Mouse (Mus musculus) midbrain, embryonic 15.5 days (tissue): ENCODE data around the gene Faf1. TPM values are rescaled to one million over a fixed set of nuclear protein-coding genes. Genes with fewer than 3 reads are reported as not detected.

Experiments
- ATAC-seq: fragments of 200-750 bp; cut with Nextera tagmentation; replicated peaks from 2 replicates; pipeline ENCODE4 v1.8.0; 2017; ENCODE audit warnings: moderate TSS enrichment
- H3K27ac ChIP-seq: fragments of 300-500 bp; sonication (generic); 2 replicates; pipeline ENCODE4 v1.5.1; 2015; ENCODE audit warnings: mild to moderate bottlenecking, inconsistent platforms
- H3K27me3 ChIP-seq: fragments of 300-500 bp; sonication (generic); replicated peaks from 2 replicates; pipeline ENCODE4 v1.6.1; 2015; ENCODE audit warnings: inconsistent platforms
- H3K36me3 ChIP-seq: fragments of 300-500 bp; sonication (generic); replicated peaks from 2 replicates; pipeline ENCODE4 v1.6.1; 2015; ENCODE audit warnings: inconsistent platforms
- H3K4me1 ChIP-seq: fragments of 300-500 bp; sonication (generic); 2 replicates; pipeline ENCODE4 v1.6.1; 2015; ENCODE audit warnings: inconsistent platforms
- H3K4me2 ChIP-seq: fragments of 300-500 bp; sonication (generic); 2 replicates; pipeline ENCODE4 v1.6.1; 2015; ENCODE audit warnings: inconsistent platforms, mild to moderate bottlenecking, moderate library complexity
- H3K4me3 ChIP-seq: fragments of 300-500 bp; sonication (generic); 2 replicates; pipeline ENCODE4 v1.5.1; 2015; ENCODE audit warnings: mild to moderate bottlenecking, inconsistent platforms
- H3K9ac ChIP-seq: fragments of 300-500 bp; sonication (generic); 2 replicates; pipeline ENCODE4 v1.6.1; 2015; ENCODE audit warnings: mild to moderate bottlenecking, inconsistent platforms
- H3K9me3 ChIP-seq: fragments of 300-500 bp; sonication (generic); 2 replicates; pipeline ENCODE4 v1.6.1; 2016; ENCODE audit warnings: inconsistent platforms
- WGBS: fragments of 180-500 bp; shearing (Covaris S2); methylation state at CpG from one replicate; pipeline ENCODE4 v1.1.7; 2015; ENCODE audit warnings: mixed read lengths; 5-methylcytosine and 5-hydroxymethylcytosine counted together
- polyA plus RNA-seq: library from polyadenylated mRNA; unstranded; fragments of >200 nt; fragmentation: Nextera tagmentation; extraction: Ambion mirVana; gene quantifications from 2 replicates; pipeline ENCODE4 v1.2.1, GENCODE M21; 2015

The Faf1 gene
- 31.5 TPM in 2 replicates for polyA plus RNA-seq

GRCm38 (mm10) chr4:109676218-109677215 is at the start of gene Faf1:
TSS of gene Faf1 (plus strand) at chr4:109676588.
- Histone ChIP-seq H3K36me3 (no peaks in the 10 kb centered on the region), H3K4me1 (peaks cover 10% of the 10 kb centered on the region), H3K4me2 (peak within 1 kb of the TSS; percentile 69), H3K27me3 (no peaks in the 10 kb centered on the region), H3K9me3 (no peaks in the 10 kb centered on the region), H3K4me3 (peak within 1 kb of the TSS; percentile 77), H3K9ac (peak within 1 kb of the TSS; percentile 78), H3K27ac (peak within 1 kb of the TSS; percentile 94)
- ATAC-seq, result peak; percentile 98
- WGBS, result under 1% methylated on average over 104 of the region's 107 CpGs

GRCm38 (mm10) chr4:109630215-109630614 is 46.2 kb upstream of the Faf1 start:
- H3K4me3 ChIP-seq, result no peak overlapping the region
- no peaks in the 10 kb centered on the region for H3K4me1 ChIP-seq
- no peak overlapping the region for H3K4me2 ChIP-seq
- 68% methylated on average over 2 of the region's 2 CpGs for WGBS
- no peak overlapping the region for H3K9ac ChIP-seq
- H3K9me3 ChIP-seq, result no peaks in the 10 kb centered on the region
- no peaks in the 10 kb centered on the region for H3K27me3 ChIP-seq
- ATAC-seq, result no peak
- no peak overlapping the region for H3K27ac ChIP-seq
- no peaks in the 10 kb centered on the region for H3K36me3 ChIP-seq

- Histone ChIP-seq H3K27ac (no peak overlapping the region), H3K27me3 (no peaks in the 10 kb centered on the region), H3K4me2 (no peak overlapping the region), H3K4me3 (no peak overlapping the region), H3K9ac (no peak overlapping the region), H3K36me3 (no peaks in the 10 kb centered on the region), H3K4me1 (no peaks in the 10 kb centered on the region), H3K9me3 (no peaks in the 10 kb centered on the region)
- no peak for ATAC-seq
- 86% methylated on average over 4 of the region's 4 CpGs for WGBS
These were observed 45.4 kb upstream of the Faf1 start for GRCm38 (mm10) chr4:109631029-109631428.

GRCm38 (mm10) chr4:109634971-109635370 is 41.4 kb upstream of the Faf1 start:
- Histone ChIP-seq H3K4me1 (no peaks in the 10 kb centered on the region), H3K9ac (no peak overlapping the region), H3K36me3 (no peaks in the 10 kb centered on the region), H3K9me3 (no peaks in the 10 kb centered on the region), H3K4me3 (no peak overlapping the region), H3K27me3 (no peaks in the 10 kb centered on the region), H3K4me2 (no peak overlapping the region), H3K27ac (no peak overlapping the region)
- ATAC-seq, result no peak
- 87% methylated on average over 2 of the region's 2 CpGs for WGBS

- Histone ChIP-seq H3K27ac (no peak overlapping the region), H3K4me2 (no peak overlapping the region), H3K36me3 (no peaks in the 10 kb centered on the region), H3K27me3 (no peaks in the 10 kb centered on the region), H3K4me3 (no peak overlapping the region), H3K4me1 (no peaks in the 10 kb centered on the region), H3K9ac (no peak overlapping the region), H3K9me3 (no peaks in the 10 kb centered on the region)
- 89% methylated on average over 9 of the region's 9 CpGs for WGBS
- ATAC-seq, result no peak
These were observed 37.0 kb upstream of the Faf1 start for GRCm38 (mm10) chr4:109639356-109639755.

- Histone ChIP-seq H3K9me3 (no peaks in the 10 kb centered on the region), H3K9ac (no peak overlapping the region), H3K4me2 (no peak overlapping the region), H3K27ac (no peak overlapping the region), H3K36me3 (no peaks in the 10 kb centered on the region), H3K27me3 (no peaks in the 10 kb centered on the region), H3K4me3 (no peak overlapping the region), H3K4me1 (no peaks in the 10 kb centered on the region)
- ATAC-seq, result no peak
- 93% methylated on average over 7 of the region's 7 CpGs for WGBS
These were observed 36.2 kb upstream of the Faf1 start for GRCm38 (mm10) chr4:109640141-109640540.

GRCm38 (mm10) chr4:109641451-109641850 is 34.9 kb upstream of the Faf1 start:
- H3K27ac ChIP-seq, result no peak overlapping the region
- H3K9ac ChIP-seq, result no peak overlapping the region
- no peak overlapping the region for H3K4me2 ChIP-seq
- no peaks in the 10 kb centered on the region for H3K27me3 ChIP-seq
- WGBS, result 76% methylated on average over 3 of the region's 3 CpGs
- H3K9me3 ChIP-seq, result no peaks in the 10 kb centered on the region
- no peak for ATAC-seq
- H3K36me3 ChIP-seq, result no peaks in the 10 kb centered on the region
- no peak overlapping the region for H3K4me3 ChIP-seq
- no peaks in the 10 kb centered on the region for H3K4me1 ChIP-seq

- 82% methylated on average over 4 of the region's 4 CpGs for WGBS
These were observed 29.1 kb upstream of the Faf1 start for GRCm38 (mm10) chr4:109647281-109647680.

GRCm38 (mm10) chr4:109649331-109649730 is 27.1 kb upstream of the Faf1 start:
- no peak for ATAC-seq
- H3K4me3 ChIP-seq, result no peak overlapping the region
- H3K9ac ChIP-seq, result no peak overlapping the region
- H3K36me3 ChIP-seq, result no peaks in the 10 kb centered on the region
- H3K4me2 ChIP-seq, result no peak overlapping the region
- H3K4me1 ChIP-seq, result no peaks in the 10 kb centered on the region
- peaks cover 5% of the 10 kb centered on the region for H3K27me3 ChIP-seq
- H3K9me3 ChIP-seq, result no peaks in the 10 kb centered on the region
- 84% methylated on average over 5 of the region's 5 CpGs for WGBS
- no peak overlapping the region for H3K27ac ChIP-seq

More at GRCm38 (mm10) chr4:109647281-109647680, 29.1 kb upstream of the Faf1 start:
- Histone ChIP-seq H3K4me1 (no peaks in the 10 kb centered on the region), H3K27ac (no peak overlapping the region), H3K36me3 (no peaks in the 10 kb centered on the region), H3K27me3 (0 out of 2 replicates have a peak, but pooled peaks cover 2% of the 10 kb centered on the region), H3K9ac (no peak overlapping the region), H3K4me2 (no peak overlapping the region), H3K9me3 (no peaks in the 10 kb centered on the region), H3K4me3 (no peak overlapping the region)
- ATAC-seq, result no peak

GRCm38 (mm10) chr4:109653251-109653650 is 23.1 kb upstream of the Faf1 start:
- no peak for ATAC-seq
- Histone ChIP-seq H3K27me3 (peaks cover 28% of the 10 kb centered on the region), H3K9ac (no peak overlapping the region), H3K9me3 (no peaks in the 10 kb centered on the region), H3K4me3 (no peak overlapping the region), H3K4me2 (no peak overlapping the region), H3K36me3 (no peaks in the 10 kb centered on the region), H3K4me1 (peaks cover 12% of the 10 kb centered on the region), H3K27ac (no peak overlapping the region)

GRCm38 (mm10) chr4:109654701-109655100 is 21.7 kb upstream of the Faf1 start:
- Histone ChIP-seq H3K4me1 (peaks cover 12% of the 10 kb centered on the region), H3K4me2 (no peak overlapping the region), H3K36me3 (no peaks in the 10 kb centered on the region), H3K9me3 (no peaks in the 10 kb centered on the region), H3K9ac (no peak overlapping the region), H3K27ac (no peak overlapping the region), H3K27me3 (peaks cover 40% of the 10 kb centered on the region), H3K4me3 (no peak overlapping the region)
- WGBS, result 50% methylated on average over 2 of the region's 2 CpGs
- ATAC-seq, result no peak

GRCm38 (mm10) chr4:109655738-109656137 is 20.6 kb upstream of the Faf1 start:
- Histone ChIP-seq H3K27me3 (peaks cover 48% of the 10 kb centered on the region), H3K27ac (no peak overlapping the region)

GRCm38 (mm10) chr4:109656301-109656700 is 20.1 kb upstream of the Faf1 start:
- H3K4me3 ChIP-seq, result no peak overlapping the region
- no peak overlapping the region for H3K27ac ChIP-seq
- H3K9me3 ChIP-seq, result no peaks in the 10 kb centered on the region
- H3K4me2 ChIP-seq, result no peak overlapping the region
- WGBS, result 8% methylated on average over 4 of the region's 4 CpGs
- no peaks in the 10 kb centered on the region for H3K36me3 ChIP-seq
- no peak for ATAC-seq
- peaks cover 12% of the 10 kb centered on the region for H3K4me1 ChIP-seq
- peaks cover 52% of the 10 kb centered on the region for H3K27me3 ChIP-seq
- H3K9ac ChIP-seq, result no peak overlapping the region

More at GRCm38 (mm10) chr4:109655738-109656137, 20.6 kb upstream of the Faf1 start:
- Histone ChIP-seq H3K4me1 (peaks cover 12% of the 10 kb centered on the region), H3K4me3 (no peak overlapping the region), H3K4me2 (no peak overlapping the region), H3K36me3 (no peaks in the 10 kb centered on the region), H3K9ac (no peak overlapping the region), H3K9me3 (no peaks in the 10 kb centered on the region)
- 51% methylated on average over 2 of the region's 2 CpGs for WGBS
- no peak for ATAC-seq
